Mouse (Mus musculus) right cerebral cortex, postnatal 4 days (tissue): ENCODE results near the gene Hyou1.
A peak's percentile ranks its signal among the peaks of the same experiment; 100 is the strongest.
"Not testable (repeated sequence)": the region's sequence is repeated elsewhere in the genome, so short reads cannot be mapped to it uniquely, and the experiment has no call there.

ENCODE experiments used
- DNase-seq: peaks from one replicate; pipeline ENCODE4 v3.0.0-alpha.2; 2022

Hyou1 gene

GRCm38 (mm10) chr9:44407752-44408097 lies 28.4 kb downstream of the Hyou1 start:
- DNase-seq, result no peak

DNA sequence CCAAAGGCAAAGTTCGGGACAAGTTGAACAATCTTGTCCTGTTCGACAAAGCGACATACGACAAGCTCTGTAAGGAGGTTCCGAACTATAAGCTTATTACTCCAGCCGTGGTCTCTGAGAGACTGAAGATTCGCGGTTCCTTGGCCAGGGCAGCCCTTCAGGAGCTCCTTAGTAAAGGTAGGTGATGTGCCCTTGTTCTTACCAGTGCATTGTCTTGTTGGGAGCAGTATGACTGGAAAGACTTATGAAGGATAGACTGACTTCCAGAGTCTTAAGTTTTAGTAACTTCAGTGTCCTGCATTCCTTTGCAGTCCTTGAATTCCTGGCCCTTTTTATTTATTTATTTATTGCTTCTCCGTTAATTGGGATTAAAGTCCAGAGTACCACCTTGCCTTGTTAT lies 29.4 kb downstream of the Hyou1 start:
- not testable (repeated sequence) for DNase-seq

DNA sequence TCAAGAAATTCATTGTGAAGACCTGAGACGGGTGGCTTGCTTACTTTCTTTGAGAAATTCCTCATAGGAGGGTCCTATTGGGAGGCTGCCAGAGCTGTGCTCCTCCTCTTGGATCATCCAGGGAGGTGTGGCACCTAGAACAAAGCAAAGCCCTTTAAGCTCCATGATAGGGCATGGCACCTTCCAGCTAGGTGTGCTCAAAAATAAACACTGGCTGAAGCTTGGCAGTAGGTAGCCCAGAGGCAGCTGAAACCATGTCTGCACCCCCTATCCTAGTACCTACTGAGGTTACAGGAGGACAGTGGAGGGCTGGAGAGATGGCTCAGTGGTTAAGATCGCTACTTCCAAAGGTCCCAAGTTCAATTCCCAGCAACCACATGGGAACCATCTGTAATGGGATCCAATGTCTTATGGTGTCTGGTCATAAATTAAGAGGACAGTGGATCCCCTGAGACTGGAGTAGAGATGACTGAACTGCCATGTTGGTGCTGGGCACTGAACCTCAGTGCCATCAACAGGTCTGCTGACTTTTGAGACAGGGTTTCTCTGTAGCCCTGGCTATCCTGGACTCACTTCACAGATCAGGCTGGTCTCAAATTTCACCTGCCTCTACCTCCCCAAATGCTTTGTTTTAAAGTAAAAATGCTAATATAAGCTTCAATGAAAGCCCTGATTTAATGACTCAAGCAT lies 31.5 kb downstream of the Hyou1 start:
- DNase-seq, result no peak

DNA sequence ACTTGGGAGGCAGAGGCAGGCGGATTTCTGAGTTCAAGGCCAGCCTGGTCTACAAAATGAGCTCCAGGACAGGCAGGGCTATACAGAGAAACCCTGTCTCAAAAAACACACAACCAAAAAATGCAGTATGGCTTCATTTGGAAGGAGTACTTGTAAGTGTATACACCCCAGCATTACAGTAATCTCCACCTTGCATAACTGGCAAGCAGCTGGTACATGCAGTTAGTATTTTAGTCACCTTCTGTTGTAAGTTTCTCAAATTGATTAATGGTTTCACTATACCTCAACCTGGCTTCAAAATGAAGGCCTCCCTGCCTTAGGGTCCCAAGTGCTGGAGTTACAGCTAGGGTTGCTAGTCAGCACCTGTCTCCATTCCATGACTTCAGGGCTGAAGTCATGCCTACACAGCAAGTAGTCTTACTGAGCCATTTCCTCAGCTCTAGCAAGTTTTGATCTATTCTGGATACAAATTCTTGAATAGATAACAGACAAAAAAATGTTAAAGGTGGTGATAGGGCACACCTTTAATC lies 32.4 kb downstream of the Hyou1 start:
- no peak for DNase-seq

DNA sequence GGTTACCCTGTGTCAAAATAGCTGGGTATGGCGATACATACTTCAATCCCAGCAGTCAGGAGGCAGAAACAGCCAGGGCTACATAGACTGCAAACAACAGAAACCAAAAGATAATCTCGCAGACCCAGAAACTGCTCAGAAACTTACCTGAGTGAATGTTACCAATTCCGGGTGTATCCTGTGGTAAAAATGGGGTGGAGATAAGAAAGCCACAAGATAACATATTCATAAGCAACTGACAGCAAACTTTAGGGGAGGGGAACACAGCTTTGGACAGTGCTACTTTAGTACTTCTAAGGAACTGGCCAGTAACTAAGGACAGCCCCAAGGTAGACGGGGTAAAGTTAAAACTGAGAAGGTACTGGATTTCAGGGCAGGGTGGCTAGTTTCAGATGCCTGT lies 33.0 kb downstream of the Hyou1 start:
- DNase-seq, result no peak

DNA sequence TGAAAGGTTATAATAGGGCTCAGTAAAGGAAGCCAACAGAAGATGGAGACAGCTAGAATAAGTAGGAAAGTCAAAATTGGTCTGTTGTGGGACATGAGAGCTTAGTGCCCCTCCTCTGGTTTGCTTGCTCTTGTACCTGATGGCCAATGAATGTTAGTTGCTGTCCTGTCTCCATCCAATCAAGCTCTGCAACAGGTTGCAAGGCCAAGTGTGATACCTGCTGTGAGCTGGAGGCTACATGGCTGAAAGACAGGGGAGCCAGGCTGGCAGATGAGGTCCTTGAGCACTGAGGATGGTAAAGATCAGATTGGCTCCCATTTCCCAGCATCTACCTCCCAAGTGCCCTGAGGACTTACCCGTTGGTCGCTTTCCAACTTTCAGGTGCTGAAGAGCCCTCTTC lies 33.5 kb downstream of the Hyou1 start:
- DNase-seq, result no peak

- DNase-seq, result no peak
These were observed 38.0 kb downstream of the Hyou1 start for GRCm38 (mm10) chr9:44417156-44417891.

- peak; percentile 96 for DNase-seq
These were observed 38.6 kb downstream of the Hyou1 start for GRCm38 (mm10) chr9:44417892-44418363.

DNA sequence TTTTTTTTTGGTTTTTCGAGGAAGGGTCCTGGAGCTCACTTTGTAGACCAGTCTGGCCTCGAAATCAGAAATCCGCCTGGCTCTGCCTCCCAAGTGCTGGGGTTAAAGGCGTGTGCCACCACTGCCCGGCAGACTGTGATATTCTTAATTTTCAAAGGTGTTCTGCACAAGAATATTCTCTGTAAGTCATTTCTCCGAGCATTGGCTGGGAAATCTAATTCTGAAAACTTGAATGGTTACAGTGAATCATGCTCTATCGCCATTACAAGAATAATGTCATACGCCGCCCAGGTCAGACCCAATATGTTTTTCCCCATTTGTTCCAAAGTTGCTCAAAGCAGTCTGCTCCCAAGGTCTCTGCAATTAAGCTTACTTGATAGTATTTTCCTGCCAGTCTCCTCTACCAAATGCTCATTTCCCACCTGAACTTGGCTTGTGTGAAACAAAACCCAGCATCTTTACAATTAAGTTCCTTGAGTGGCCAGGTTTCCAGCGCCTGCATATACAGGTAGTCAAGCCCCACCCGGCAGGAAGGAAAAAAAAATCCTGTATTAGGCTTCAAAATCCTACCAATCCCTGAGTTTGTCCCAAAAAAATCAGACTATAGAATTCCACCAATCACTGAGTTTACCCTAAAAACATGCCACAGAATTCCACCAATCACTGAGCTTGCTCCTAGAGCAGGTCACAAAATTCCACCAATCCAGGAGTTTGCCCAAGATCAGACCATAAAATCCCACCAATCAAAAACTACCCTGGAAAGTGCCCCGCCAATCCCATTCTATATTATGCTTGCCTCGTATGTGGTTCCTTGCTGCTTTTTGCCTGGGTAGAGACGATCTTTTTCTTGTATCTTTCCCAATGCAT lies 39.5 kb downstream of the Hyou1 start, which contains the start of gene Ccdc84:
TSS of gene Ccdc84 (minus strand) at position 51 of the 867 bp plus-strand sequence.
- DNase-seq, result no peak

DNA sequence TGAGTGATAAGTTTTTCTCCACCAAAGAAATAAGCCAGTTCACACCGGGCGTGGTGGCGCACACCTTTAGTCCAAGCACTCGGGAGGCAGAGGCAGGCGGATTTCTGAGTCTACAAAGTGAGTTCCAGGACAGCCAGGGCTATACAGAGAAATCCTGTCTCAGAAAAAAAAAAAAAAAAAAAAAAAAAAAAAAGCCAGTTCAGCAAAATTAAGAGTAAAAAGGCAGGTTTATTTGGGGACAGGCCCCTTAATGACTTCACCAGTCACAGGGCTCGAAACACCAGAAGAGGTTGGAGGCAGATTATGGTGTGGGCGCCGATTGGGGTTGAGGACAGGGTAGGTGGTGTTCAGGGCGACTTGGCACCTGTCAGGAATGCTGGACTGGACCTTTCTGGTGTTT lies 40.4 kb downstream of the Hyou1 start:
- DNase-seq, result not testable (repeated sequence)

DNA sequence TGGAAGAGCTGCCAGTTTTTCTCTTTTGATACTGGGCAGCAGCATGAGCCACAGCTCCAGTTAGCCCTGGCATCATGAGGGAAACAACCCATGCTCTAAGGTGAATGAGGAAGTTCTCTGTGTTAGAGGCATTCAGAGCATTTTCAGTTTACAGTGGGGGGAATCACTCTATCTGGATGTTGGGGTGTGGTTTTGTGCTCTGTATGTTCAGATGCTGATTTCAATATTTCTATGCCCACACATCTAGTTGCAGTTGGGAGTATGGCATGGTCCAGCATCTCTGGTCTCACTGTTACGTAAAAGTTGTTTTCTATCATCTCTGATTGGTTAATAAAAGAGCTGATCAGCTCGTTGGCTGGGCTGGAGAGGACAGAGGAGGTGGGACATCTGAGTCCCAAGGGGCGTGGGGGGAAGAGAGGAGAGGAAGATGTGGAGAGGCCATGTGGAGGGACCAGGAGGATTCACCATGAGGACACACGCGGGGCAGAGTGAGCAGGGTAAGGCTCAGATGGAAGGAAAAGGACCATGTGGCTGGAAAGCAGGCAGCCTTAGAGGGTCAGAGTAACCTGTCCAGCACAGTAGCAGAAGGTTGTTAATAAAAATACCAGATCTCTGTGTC lies 41.1 kb downstream of the Hyou1 start:
- DNase-seq, result no peak

DNA sequence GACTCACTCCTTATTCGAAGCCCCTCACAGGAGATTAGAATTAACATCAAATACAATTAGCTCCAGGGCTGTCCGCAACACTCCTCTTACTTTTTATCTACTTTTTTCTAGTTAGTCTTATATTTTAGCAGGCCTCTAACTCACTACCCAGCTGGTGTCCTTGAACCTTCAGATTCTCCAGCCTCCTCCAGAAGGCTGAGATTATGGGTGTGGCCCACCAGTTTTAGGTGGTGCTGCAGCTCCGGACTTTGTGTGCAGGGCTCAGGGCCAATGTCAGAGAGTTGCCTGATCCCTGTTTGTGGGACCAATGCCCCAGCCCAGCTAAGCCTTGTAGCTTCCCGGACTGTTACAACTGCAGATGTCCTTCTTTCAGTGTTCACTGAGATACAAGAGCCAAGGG lies 44.3 kb downstream of the Hyou1 start:
- DNase-seq, result no peak

GRCm38 (mm10) chr9:44432577-44433185 lies 53.4 kb downstream of the Hyou1 start:
- DNase-seq, result no peak

DNA sequence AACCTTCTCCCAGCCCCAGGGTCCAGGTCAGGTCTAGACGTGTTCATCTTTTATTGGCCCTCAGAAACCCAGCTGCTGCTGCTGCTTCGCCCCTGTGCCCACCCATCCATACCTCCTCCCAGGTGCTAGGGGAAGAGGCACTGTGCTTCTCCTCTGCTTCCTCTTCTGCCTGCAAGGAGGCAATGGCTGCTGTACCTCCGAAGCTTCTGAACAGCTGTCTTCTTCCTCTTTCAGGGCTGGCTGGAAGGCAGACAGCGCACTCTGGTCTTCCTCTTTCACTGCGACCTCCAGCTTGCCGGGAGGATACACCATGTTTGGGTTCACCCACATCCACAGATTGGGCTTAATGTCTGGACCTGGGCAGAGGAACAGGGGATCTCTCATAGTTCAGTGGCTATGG lies 56.5 kb downstream of the Hyou1 start:
- no peak for DNase-seq

DNA sequence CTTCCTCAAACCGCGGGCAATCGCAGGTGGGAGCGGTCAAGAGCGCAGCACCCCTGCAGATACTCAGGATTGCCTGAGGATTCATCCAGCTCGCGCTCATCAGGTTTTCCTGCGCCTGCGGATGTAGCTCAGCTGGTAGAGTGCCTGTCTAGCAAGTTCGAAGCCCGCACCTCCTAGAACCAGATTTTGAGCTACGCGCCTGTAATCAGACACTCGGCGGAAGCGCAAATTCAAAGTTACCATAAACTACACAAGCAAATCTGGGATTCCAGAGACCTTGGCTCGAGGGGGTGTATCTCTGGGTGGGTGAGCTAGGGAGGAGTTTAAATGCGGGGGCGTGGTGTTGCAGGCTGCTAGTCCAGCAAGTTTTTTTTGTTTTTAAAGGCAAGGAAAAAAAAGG lies 61.7 kb downstream of the Hyou1 start, which contains the start of gene Foxr1:
TSS of gene Foxr1 (minus strand) at position 176 of the 400 bp plus-strand sequence.
- no peak for DNase-seq
